Mouse (Mus musculus) forebrain, embryonic 11.5 days (tissue): ENCODE data around the gene BC029722. TPM values are rescaled to one million over a fixed set of nuclear protein-coding genes. Genes with fewer than 3 reads are reported as not detected.

Source experiments
- ATAC-seq: fragments of 200-750 bp; cut with Nextera tagmentation; replicated peaks from 2 replicates; pipeline ENCODE4 v1.8.0; 2017; ENCODE audit warnings: moderate TSS enrichment; ENCODE audit not compliant: low FRiP score
- DNase-seq: peaks from one replicate; pipeline ENCODE4 v3.0.0-alpha.2; 2017; ENCODE audit warnings: low spot score
- H3K27ac ChIP-seq: fragments of 300-500 bp; sonication (generic); 2 replicates; pipeline ENCODE4 v1.5.1; 2014; ENCODE audit warnings: low read depth, low read length
- H3K27me3 ChIP-seq: fragments of 300-500 bp; sonication (generic); 2 replicates; pipeline ENCODE4 v1.6.1; 2014; ENCODE audit warnings: mild to moderate bottlenecking, low read length, mixed read lengths; ENCODE audit not compliant: control insufficient read depth, insufficient read depth
- H3K36me3 ChIP-seq: fragments of 300-500 bp; sonication (generic); 2 replicates; pipeline ENCODE4 v1.6.1; 2014; ENCODE audit warnings: mild to moderate bottlenecking, low read length, moderate library complexity, mixed read lengths; ENCODE audit not compliant: control insufficient read depth, insufficient read depth
- H3K4me1 ChIP-seq: fragments of 300-500 bp; sonication (generic); replicated peaks from 2 replicates; pipeline ENCODE4 v1.6.1; 2014; ENCODE audit warnings: low read length, mixed read lengths; ENCODE audit not compliant: control insufficient read depth, insufficient read depth
- H3K4me2 ChIP-seq: fragments of 300-500 bp; sonication (generic); 2 replicates; pipeline ENCODE4 v1.6.1; 2014; ENCODE audit warnings: low read depth, mild to moderate bottlenecking, low read length, moderate library complexity, mixed read lengths; ENCODE audit not compliant: severe bottlenecking
- H3K4me3 ChIP-seq: fragments of 300-500 bp; sonication (generic); 2 replicates; pipeline ENCODE4 v1.5.1; 2014; ENCODE audit warnings: low read depth, low read length
- H3K9ac ChIP-seq: fragments of 300-500 bp; sonication (generic); 2 replicates; pipeline ENCODE4 v1.6.1; 2014; ENCODE audit warnings: low read length
- H3K9me3 ChIP-seq: fragments of 300-500 bp; sonication (generic); 2 replicates; pipeline ENCODE4 v1.6.1; 2016; ENCODE audit warnings: low read length, mixed read lengths; ENCODE audit not compliant: control insufficient read depth
- WGBS: fragments of 180-500 bp; shearing (Covaris S2); extraction: QIAGEN DNeasy Blood & Tissue Kit; methylation state at CpG from one replicate; pipeline ENCODE4 v1.1.7; 2014; 5-methylcytosine and 5-hydroxymethylcytosine counted together
- polyA plus RNA-seq: library from polyadenylated mRNA; unstranded; fragments of >200 nt; fragmentation: Nextera tagmentation; extraction: Ambion mirVana; gene quantifications from 2 replicates; pipeline ENCODE4 v1.2.1, GENCODE M21; 2014

BC029722 gene
- polyA plus RNA-seq = 6.9 and 8.0 TPM in 2 replicates

- ATAC-seq (no peak), DNase-seq (no peak)
- Histone ChIP-seq H3K4me1 (no peaks in the 10 kb centered on the region), H3K27ac (peak within 1 kb of the TSS; percentile 63), H3K9ac (peak within 1 kb of the TSS; percentile 59), H3K36me3 (peaks cover 4% of the 10 kb centered on the region; the same call in 1 of the 2 replicates), H3K4me3 (peak within 1 kb of the TSS; percentile 40), H3K27me3 (no peaks in the 10 kb centered on the region), H3K9me3 (no peaks in the 10 kb centered on the region), H3K4me2 (peak within 1 kb of the TSS; percentile 59)
Observed at GRCm38 (mm10) chr2:155819392-155819448, at the start of gene BC029722. TSS of gene BC029722 (minus strand) at chr2:155819426.

GRCm38 (mm10) chr2:155868320-155868719 lies 49.1 kb upstream of the BC029722 start:
- ATAC-seq (no peak), DNase-seq (no peak)
- Histone ChIP-seq H3K4me2 (no peak overlapping the region), H3K9me3 (no peaks in the 10 kb centered on the region), H3K27ac (no peak overlapping the region), H3K27me3 (no peaks in the 10 kb centered on the region), H3K4me1 (0 out of 2 replicates have a peak, but pooled peaks cover 2% of the 10 kb centered on the region), H3K9ac (no peak overlapping the region), H3K4me3 (no peak overlapping the region), H3K36me3 (peaks cover 4% of the 10 kb centered on the region; the same call in 1 of the 2 replicates)
- 96% methylated on average over 8 of the region's 8 CpGs for WGBS

GRCm38 (mm10) chr2:155863301-155863867 lies 44.2 kb upstream of the BC029722 start:
- ATAC-seq = peak; percentile 83

GRCm38 (mm10) chr2:155862573-155863300 lies 43.5 kb upstream of the BC029722 start:
- H3K9ac ChIP-seq = no peak overlapping the region
- H3K4me3 ChIP-seq = no peak overlapping the region
- H3K27me3 ChIP-seq = no peaks in the 10 kb centered on the region
- ATAC-seq = peak; percentile 83; the same call in 1 of the 2 replicates
- WGBS = 76% methylated on average over 13 of the region's 13 CpGs
- H3K27ac ChIP-seq = no peak overlapping the region
- H3K4me1 ChIP-seq = 0 out of 2 replicates have a peak, but pooled peaks cover 2% of the 10 kb centered on the region
- H3K9me3 ChIP-seq = no peaks in the 10 kb centered on the region
- H3K36me3 ChIP-seq = no peaks in the 10 kb centered on the region
- no peak overlapping the region for H3K4me2 ChIP-seq
- no peak for DNase-seq

More at GRCm38 (mm10) chr2:155863301-155863867, 44.2 kb upstream of the BC029722 start:
- Histone ChIP-seq H3K9ac (no peak overlapping the region), H3K4me3 (no peak overlapping the region), H3K27ac (no peak overlapping the region), H3K4me2 (no peak overlapping the region), H3K9me3 (no peaks in the 10 kb centered on the region), H3K36me3 (no peaks in the 10 kb centered on the region), H3K27me3 (no peaks in the 10 kb centered on the region), H3K4me1 (0 out of 2 replicates have a peak, but pooled peaks cover 2% of the 10 kb centered on the region)
- DNase-seq = no peak
- WGBS = 65% methylated on average over 11 of the region's 11 CpGs

GRCm38 (mm10) chr2:155861581-155861980 lies 42.4 kb upstream of the BC029722 start:
- no peak overlapping the region for H3K4me3 ChIP-seq
- ATAC-seq (no peak), DNase-seq (no peak)
- 89% methylated on average over 6 of the region's 6 CpGs for WGBS
- 0 out of 2 replicates have a peak, but pooled peaks cover 2% of the 10 kb centered on the region for H3K4me1 ChIP-seq
- no peaks in the 10 kb centered on the region for H3K36me3 ChIP-seq
- no peak overlapping the region for H3K4me2 ChIP-seq
- H3K9me3 ChIP-seq = no peaks in the 10 kb centered on the region
- H3K9ac ChIP-seq = no peak overlapping the region
- no peaks in the 10 kb centered on the region for H3K27me3 ChIP-seq
- H3K27ac ChIP-seq = no peak overlapping the region

- no peak for ATAC-seq
Observed at GRCm38 (mm10) chr2:155860102-155860501, 40.9 kb upstream of the BC029722 start.

GRCm38 (mm10) chr2:155852536-155852935 lies 33.3 kb upstream of the BC029722 start:
- H3K36me3 ChIP-seq = no peaks in the 10 kb centered on the region; the same call in 1 of the 2 replicates
- no peak for DNase-seq
- WGBS = 85% methylated on average over 5 of the region's 5 CpGs

More at GRCm38 (mm10) chr2:155860102-155860501, 40.9 kb upstream of the BC029722 start:
- DNase-seq = no peak
- Histone ChIP-seq H3K9ac (no peak overlapping the region), H3K27ac (no peak overlapping the region), H3K9me3 (no peaks in the 10 kb centered on the region), H3K36me3 (no peaks in the 10 kb centered on the region), H3K4me2 (no peak overlapping the region), H3K4me3 (no peak overlapping the region), H3K27me3 (no peaks in the 10 kb centered on the region), H3K4me1 (0 out of 2 replicates have a peak, but pooled peaks cover 2% of the 10 kb centered on the region)
- 87% methylated on average over 7 of the region's 7 CpGs for WGBS

GRCm38 (mm10) chr2:155850120-155850519 lies 30.9 kb upstream of the BC029722 start:
- H3K36me3 ChIP-seq = no peaks in the 10 kb centered on the region; the same call in 1 of the 2 replicates
- no peak overlapping the region for H3K4me3 ChIP-seq
- DNase-seq (no peak), ATAC-seq (no peak)
- WGBS = 88% methylated on average over 7 of the region's 7 CpGs
- no peaks in the 10 kb centered on the region for H3K9me3 ChIP-seq
- H3K4me2 ChIP-seq = no peak overlapping the region
- H3K27ac ChIP-seq = no peak overlapping the region
- no peaks in the 10 kb centered on the region for H3K27me3 ChIP-seq
- H3K9ac ChIP-seq = no peak overlapping the region
- H3K4me1 ChIP-seq = no peaks in the 10 kb centered on the region

More at GRCm38 (mm10) chr2:155852536-155852935, 33.3 kb upstream of the BC029722 start:
- H3K4me1 ChIP-seq = no peaks in the 10 kb centered on the region
- ATAC-seq = no peak
- no peak overlapping the region for H3K27ac ChIP-seq
- no peaks in the 10 kb centered on the region for H3K27me3 ChIP-seq
- H3K4me3 ChIP-seq = no peak overlapping the region
- no peaks in the 10 kb centered on the region for H3K9me3 ChIP-seq
- H3K9ac ChIP-seq = no peak overlapping the region
- H3K4me2 ChIP-seq = no peak overlapping the region

- Histone ChIP-seq H3K27ac (no peak overlapping the region), H3K4me1 (no peaks in the 10 kb centered on the region)
Observed at GRCm38 (mm10) chr2:155849464-155849863, 30.2 kb upstream of the BC029722 start.

More at GRCm38 (mm10) chr2:155849464-155849863, 30.2 kb upstream of the BC029722 start:
- H3K4me3 ChIP-seq = no peak overlapping the region
- no peaks in the 10 kb centered on the region for H3K27me3 ChIP-seq
- H3K9me3 ChIP-seq = no peaks in the 10 kb centered on the region
- no peaks in the 10 kb centered on the region; the same call in 1 of the 2 replicates for H3K36me3 ChIP-seq
- DNase-seq (no peak), ATAC-seq (no peak)
- H3K9ac ChIP-seq = no peak overlapping the region
- 64% methylated on average over 7 of the region's 7 CpGs for WGBS
- no peak overlapping the region for H3K4me2 ChIP-seq
